Mouse (Mus musculus) macrophage (primary cell): ENCODE measurements around the gene Gli3. TPM values are rescaled to one million over a fixed set of nuclear protein-coding genes. Genes with fewer than 3 reads are reported as not detected.

Experiments
- H3K27ac ChIP-seq: fragments of 350-480 bp; formaldehyde crosslinking; 2 replicates; pipeline ENCODE4 v1.9.0; 2021
- H3K36me3 ChIP-seq: fragments of 350-480 bp; formaldehyde crosslinking; 2 replicates; pipeline ENCODE4 v1.9.0; 2021; ENCODE audit errors: inconsistent target
- H3K4me3 ChIP-seq: fragments of 350-480 bp; formaldehyde crosslinking; 2 replicates; pipeline ENCODE4 v1.9.0; 2021; ENCODE audit errors: inconsistent target
- H3K79me2 ChIP-seq: fragments of 350-480 bp; formaldehyde crosslinking; 2 replicates; pipeline ENCODE4 v1.9.0; 2021; ENCODE audit errors: inconsistent target
- WGBS: methylation state at CpG from one replicate; pipeline ENCODE4 v1.1.7; 2026; ENCODE audit warnings: inconsistent platforms; ENCODE audit not compliant: missing documents; 5-methylcytosine and 5-hydroxymethylcytosine counted together
- polyA plus RNA-seq: library from polyadenylated mRNA; stranded (reverse); fragments of 250-400 nt; gene quantifications from 3 replicates; pipeline ENCODE4 v1.2.4, GENCODE M21; 2018; ENCODE audit warnings: inconsistent platforms
- total RNA-seq, 78 experiments: library from RNA; depleted of rRNA; stranded (reverse); fragments of 250-400 nt; gene quantifications; 1 replicate in 9 of 78; 2 replicates in 24 of 78; 3 replicates in 43 of 78; 4 replicates in 2 of 78; pipeline ENCODE4 v1.2.4; 2018; ENCODE audit warnings: inconsistent platforms in 56 of 78

Gene Gli3
- 1 to 10 TPM in 1 of 26 experiments, under 1 TPM in 1, not detected in 24; 0.12 to 1.7 TPM for total RNA-seq (2018; cell fraction: chromatin; rRNA removed)
- under 1 TPM in 7 of 26 experiments, not detected in 19; under 0.01 to 0.05 (median 0.03) TPM for total RNA-seq (2018; cell fraction: cytosol; rRNA removed)
- total RNA-seq (2018; cell fraction: nucleus; rRNA removed): under 1 TPM in 4 of 26 experiments, not detected in 22; 0.10 to 0.99 (median 0.34) TPM
- polyA plus RNA-seq: not detected in 3 replicates

- 2% methylated on average over 41 of the region's 76 CpGs for WGBS
- H3K36me3 ChIP-seq: no peaks in the 10 kb centered on the region
- H3K27ac ChIP-seq: no peak within 1 kb of the TSS
- H3K79me2 ChIP-seq: no peaks in the 10 kb centered on the region
- no peak within 1 kb of the TSS for H3K4me3 ChIP-seq
These were observed at the start of gene Gli3 for GRCm38 (mm10) chr13:15462830-15463491. Gene Gli3 (plus strand): TSS chr13:15463235.

DNA sequence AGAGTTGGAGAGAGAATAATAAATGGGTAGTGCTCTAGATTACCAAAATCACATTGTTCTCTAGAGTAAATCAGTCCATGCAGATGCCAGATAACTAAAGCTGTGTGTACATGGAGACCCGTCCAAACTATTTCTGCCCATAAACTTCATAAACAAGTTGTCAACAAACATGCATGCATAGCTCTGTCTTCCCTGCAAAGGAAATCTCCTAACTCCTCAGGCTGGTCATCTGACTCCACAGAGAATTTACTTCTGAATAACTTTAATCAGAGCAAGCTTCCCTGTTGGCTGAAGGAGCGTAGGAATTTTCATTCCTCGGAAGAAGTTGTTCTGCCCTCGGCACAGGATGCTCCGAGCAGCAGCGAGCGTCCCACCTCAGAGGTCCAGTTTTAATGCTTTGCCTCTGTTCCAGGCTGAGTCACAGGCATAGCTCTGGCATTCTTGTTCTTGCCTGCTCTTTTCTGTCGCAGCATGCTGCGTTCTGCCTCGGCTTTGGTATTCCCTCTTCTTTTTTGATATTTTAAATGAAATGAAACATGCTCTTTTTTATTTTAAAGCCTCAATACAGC lies 41.8 kb upstream of the Gli3 start:
- H3K79me2 ChIP-seq: no peaks in the 10 kb centered on the region
- H3K4me3 ChIP-seq: no peak overlapping the region
- H3K27ac ChIP-seq: no peak overlapping the region
- H3K36me3 ChIP-seq: no peaks in the 10 kb centered on the region
- WGBS: 73% methylated on average over 10 of the region's 10 CpGs

- no peak overlapping the region for H3K27ac ChIP-seq
- no peak overlapping the region for H3K4me3 ChIP-seq
- no peaks in the 10 kb centered on the region for H3K79me2 ChIP-seq
- WGBS: 1% methylated on average over 4 of the region's 4 CpGs
- no peaks in the 10 kb centered on the region for H3K36me3 ChIP-seq
These were observed 21.0 kb upstream of the Gli3 start for GRCm38 (mm10) chr13:15442002-15442401.

DNA sequence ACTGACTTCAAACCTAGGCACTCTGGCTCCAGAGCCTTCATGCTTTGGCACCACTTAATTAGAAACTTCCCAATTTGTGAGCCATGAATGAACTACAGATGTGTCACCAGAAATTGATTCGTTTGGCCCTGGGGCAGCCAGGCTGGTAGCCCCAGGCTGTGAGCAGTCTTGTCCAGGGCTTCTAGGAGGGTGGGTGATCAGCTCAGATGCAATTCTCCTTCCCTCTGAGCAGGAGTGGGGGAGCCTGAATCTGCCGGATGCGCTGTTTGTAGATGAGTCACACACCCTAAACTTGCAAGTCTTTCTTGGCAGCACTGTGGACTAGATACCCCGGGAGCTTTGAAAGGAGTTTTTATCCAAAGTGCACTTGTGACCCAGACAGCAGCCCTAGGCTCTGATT lies 18.7 kb upstream of the Gli3 start:
- 94% methylated on average over 4 of the region's 4 CpGs for WGBS
- Histone ChIP-seq H3K79me2 (no peaks in the 10 kb centered on the region), H3K4me3 (no peak overlapping the region), H3K27ac (no peak overlapping the region), H3K36me3 (no peaks in the 10 kb centered on the region)

DNA sequence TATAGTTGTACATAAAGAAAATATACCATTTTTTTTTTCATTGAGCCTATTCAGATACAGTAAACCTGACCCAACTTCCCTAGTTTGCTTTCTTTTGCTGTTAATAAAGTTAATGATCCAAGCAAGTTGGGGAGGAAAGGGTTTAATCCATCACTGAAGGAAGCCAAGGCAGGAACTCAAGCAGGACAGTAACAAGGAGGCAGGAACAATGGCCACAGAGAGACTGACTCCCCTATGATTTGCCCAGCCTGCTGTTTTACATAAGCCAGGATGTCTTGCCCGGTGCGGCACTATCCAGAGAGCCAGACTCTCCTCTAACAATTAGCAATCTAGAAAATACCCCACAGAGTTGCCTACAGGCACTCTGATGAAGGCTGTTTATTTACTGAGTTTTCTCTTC lies 17.4 kb upstream of the Gli3 start:
- Histone ChIP-seq H3K4me3 (no peak overlapping the region), H3K36me3 (no peaks in the 10 kb centered on the region), H3K79me2 (no peaks in the 10 kb centered on the region), H3K27ac (no peak overlapping the region)
- WGBS: 83% methylated on average over 2 of the region's 2 CpGs

DNA sequence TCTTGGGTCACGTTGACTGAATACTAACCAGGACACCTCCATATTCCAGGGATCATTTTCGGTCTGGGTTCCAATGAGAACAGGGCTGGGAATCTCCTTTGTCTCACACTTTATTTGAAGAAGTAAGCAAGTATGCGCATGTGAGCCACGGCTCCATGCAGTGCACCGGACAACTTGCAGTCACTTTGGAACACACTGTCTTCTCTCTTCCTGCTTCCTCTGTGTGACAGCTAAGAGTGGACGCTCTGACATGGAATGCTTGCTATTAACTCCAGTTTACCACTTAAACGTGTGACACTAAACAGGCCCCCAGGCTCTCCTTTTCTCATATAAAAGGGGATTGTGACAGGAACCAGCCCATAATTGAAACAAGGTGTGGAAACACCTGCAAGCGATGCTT lies 17.0 kb upstream of the Gli3 start:
- Histone ChIP-seq H3K79me2 (no peaks in the 10 kb centered on the region), H3K4me3 (no peak overlapping the region), H3K36me3 (no peaks in the 10 kb centered on the region), H3K27ac (no peak overlapping the region)
- WGBS: 82% methylated on average over 8 of the region's 8 CpGs

DNA sequence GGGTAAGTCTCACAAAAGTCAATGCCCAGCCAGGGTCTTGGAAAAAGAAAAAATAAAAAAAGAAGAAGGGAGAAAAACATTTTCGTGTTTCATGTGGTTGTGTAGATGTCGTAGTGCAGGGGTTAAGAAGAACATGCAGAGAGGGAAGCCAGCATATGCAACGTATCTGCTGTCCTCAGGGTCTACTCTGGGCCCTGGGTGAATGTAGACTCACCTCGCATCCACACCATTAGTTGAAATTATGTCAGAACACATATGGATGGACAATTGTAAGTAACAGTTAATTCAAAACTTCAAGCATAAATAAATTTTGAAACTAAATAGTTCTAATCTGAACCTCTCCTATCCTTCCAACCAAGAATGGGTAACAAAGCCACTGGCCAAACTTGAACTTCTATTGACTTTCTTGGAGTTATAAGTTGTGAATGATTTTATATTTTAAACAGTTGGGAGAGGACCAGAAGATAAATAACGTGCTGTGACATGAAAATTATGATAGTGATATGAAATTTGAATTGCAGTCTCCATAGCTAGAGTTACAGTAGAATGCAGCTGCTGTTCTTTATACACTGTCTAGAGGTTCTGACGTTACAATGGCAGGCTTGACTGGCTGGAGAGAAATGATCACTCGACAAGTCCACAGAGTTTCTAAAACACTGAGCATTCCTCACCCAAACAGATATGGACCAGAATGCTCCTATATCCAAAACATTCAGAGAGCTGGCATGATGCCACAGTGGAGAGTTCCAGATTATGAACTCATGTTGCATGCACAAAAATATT lies 16.1 kb upstream of the Gli3 start:
- no peaks in the 10 kb centered on the region for H3K79me2 ChIP-seq
- H3K36me3 ChIP-seq: no peaks in the 10 kb centered on the region
- no peak overlapping the region for H3K27ac ChIP-seq
- 88% methylated on average over 7 of the region's 7 CpGs for WGBS
- H3K4me3 ChIP-seq: no peak overlapping the region

DNA sequence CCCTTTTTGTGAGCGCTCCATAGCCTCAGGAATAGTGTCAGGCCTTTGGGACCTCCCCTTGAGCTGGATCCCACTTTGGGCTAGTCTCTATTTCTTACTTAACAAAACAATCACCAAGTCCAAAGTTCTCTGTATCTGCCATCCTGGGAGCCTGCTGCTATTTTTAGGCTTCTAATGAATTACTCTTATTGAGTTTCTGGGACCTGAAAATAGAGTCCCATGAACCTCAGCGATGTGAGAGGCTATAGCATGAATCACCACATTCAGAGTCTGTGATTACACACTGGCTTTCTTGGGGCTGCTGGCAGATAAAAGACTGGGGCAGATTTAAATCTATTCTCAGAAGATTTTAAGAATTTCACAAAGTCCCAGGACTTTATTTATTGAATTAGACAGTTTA lies 12.1 kb upstream of the Gli3 start:
- Histone ChIP-seq H3K27ac (no peak overlapping the region), H3K79me2 (no peaks in the 10 kb centered on the region), H3K36me3 (no peaks in the 10 kb centered on the region), H3K4me3 (no peak overlapping the region)
- 74% methylated on average over 2 of the region's 2 CpGs for WGBS

- no peaks in the 10 kb centered on the region for H3K36me3 ChIP-seq
- no peak overlapping the region for H3K27ac ChIP-seq
- H3K4me3 ChIP-seq: no peak overlapping the region
- 84% methylated on average over 5 of the region's 5 CpGs for WGBS
- no peaks in the 10 kb centered on the region for H3K79me2 ChIP-seq
These were observed 5.2 kb upstream of the Gli3 start for GRCm38 (mm10) chr13:15457841-15458240.

- no peaks in the 10 kb centered on the region for H3K79me2 ChIP-seq
- no peak overlapping the region for H3K4me3 ChIP-seq
- 41% methylated on average over 7 of the region's 7 CpGs for WGBS
These were observed 1.1 kb upstream of the Gli3 start for GRCm38 (mm10) chr13:15461926-15462325.

DNA sequence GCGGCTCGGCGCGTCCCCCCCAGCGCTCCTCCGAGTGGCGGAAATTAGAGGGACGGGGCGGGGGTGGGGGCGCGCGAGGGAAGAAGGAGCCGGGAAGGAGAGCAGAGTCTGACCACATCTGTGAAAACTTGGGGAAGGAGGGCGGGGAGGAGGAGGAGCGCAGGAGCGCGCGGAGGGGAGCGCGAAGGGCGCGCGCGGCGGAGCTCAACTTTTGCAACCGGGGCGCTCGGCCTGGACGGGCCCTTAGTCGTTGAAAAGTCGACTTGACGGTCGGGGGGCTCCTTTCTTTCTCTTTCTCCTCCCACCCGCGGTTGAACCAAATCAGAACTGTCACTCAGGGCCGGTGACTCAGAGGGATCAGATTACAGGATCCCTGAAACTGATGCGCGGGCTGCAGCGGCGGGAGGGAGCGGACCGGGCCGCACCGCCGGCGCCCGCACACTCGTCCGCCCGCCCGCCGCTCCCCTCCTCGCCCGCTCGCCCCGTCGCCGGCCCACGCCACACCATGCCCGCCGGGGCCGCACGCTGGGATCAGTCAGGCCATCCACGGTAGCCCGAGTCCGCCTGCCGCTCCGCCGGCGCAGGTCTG lies 551 bp downstream of the Gli3 start:
- WGBS: 2% methylated on average over 49 of the region's 70 CpGs

More at GRCm38 (mm10) chr13:15461926-15462325, 1.1 kb upstream of the Gli3 start:
- no peak overlapping the region for H3K27ac ChIP-seq
- no peaks in the 10 kb centered on the region for H3K36me3 ChIP-seq

GRCm38 (mm10) chr13:15464081-15464526 lies 1.1 kb downstream of the Gli3 start:
- Histone ChIP-seq H3K27ac (no peak overlapping the region), H3K79me2 (no peaks in the 10 kb centered on the region), H3K4me3 (no peak overlapping the region), H3K36me3 (no peaks in the 10 kb centered on the region)
- 1% methylated on average over 49 of the region's 51 CpGs for WGBS

More for the DNA sequence above, 551 bp downstream of the Gli3 start:
- Histone ChIP-seq H3K27ac (no peak overlapping the region), H3K4me3 (no peak overlapping the region), H3K36me3 (no peaks in the 10 kb centered on the region), H3K79me2 (no peaks in the 10 kb centered on the region)

GRCm38 (mm10) chr13:15464741-15465250 lies 1.8 kb downstream of the Gli3 start:
- H3K4me3 ChIP-seq: no peak overlapping the region
- no peaks in the 10 kb centered on the region for H3K36me3 ChIP-seq
- no peaks in the 10 kb centered on the region for H3K79me2 ChIP-seq
- WGBS: 13% methylated on average over 11 of the region's 11 CpGs
- no peak overlapping the region for H3K27ac ChIP-seq

- Histone ChIP-seq H3K27ac (no peak overlapping the region), H3K4me3 (no peak overlapping the region), H3K36me3 (no peaks in the 10 kb centered on the region), H3K79me2 (no peaks in the 10 kb centered on the region)
- 86% methylated on average over 6 of the region's 6 CpGs for WGBS
These were observed 3.5 kb downstream of the Gli3 start for GRCm38 (mm10) chr13:15466496-15466895.
